Mouse (Mus musculus) kidney, adult 11 months (tissue): ENCODE results near the gene Slc25a21.

Experiments used
- DNase-seq: peaks from one replicate; pipeline ENCODE4 v3.0.0; 2022

Slc25a21 gene

DNA sequence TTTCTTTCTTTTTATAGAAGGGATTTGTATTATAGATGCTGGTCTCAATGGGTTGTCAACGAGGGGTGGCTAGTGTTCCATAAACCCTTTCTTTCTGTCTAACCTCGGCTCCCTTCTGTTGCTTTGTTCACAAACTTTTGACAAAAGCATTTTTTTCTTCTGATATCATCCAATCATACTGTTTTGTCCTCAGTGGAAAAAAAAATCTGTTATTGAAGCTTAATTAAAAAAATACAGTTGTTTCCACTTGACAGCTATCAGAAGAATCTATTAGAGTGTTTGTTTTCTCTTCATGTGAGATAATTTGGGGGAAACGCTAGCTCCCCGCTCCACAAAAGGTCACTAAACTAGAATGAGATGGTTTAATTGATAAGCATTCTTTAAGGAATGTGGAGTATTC is 469.6 kb downstream of the Slc25a21 start:
- DNase-seq = no peak

DNA sequence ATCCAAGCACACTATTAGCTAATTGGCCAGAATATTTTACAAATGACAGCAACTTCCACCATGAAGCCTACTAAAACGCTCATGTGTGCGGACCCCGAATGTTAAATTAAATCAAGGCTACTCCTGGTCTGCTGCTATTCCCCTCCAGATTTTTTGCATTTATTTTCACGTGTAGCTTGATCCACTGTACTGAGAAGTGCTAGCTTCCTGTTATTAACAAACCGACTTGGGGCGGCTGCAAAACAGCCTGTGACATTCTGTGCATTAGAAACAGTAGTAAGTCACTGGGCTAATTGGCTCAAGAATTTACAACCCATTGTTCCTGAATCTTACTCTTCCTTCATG is 478.6 kb downstream of the Slc25a21 start:
- DNase-seq = no peak

DNA sequence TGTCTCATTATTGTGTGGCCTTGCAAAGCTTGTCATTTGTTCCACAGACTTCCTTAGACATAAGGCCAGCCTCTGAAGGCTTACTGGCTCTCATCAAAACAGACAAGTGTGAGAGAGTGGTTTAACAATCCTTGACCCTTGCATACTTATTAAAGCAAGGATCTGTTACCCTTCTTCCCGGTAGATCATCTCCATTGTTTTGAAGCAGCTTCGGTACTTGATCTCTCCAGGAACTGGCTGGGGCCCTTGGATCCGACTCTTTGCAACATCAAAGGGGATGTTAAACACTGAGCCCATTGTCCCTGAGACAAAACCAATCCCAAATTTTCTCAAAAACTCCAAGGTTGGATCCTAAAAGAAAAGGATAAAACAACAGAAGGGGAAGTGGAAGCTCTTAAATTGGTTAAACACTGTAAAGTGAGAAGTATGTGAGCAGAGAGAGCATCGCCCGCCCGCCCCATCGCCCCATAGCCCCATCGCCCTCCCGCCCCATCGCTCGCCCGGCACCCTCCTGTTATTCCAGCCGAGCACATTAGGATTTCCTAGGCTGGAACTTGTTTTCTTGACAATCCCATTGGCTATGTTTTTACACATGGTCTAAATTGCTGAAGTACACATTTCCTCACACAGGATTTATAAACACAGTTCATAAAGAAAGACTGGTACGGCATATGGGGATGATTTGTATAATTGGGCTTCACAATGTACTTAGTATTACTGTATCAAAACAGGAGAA is 479.1 kb downstream of the Slc25a21 start:
- DNase-seq = no peak

DNA sequence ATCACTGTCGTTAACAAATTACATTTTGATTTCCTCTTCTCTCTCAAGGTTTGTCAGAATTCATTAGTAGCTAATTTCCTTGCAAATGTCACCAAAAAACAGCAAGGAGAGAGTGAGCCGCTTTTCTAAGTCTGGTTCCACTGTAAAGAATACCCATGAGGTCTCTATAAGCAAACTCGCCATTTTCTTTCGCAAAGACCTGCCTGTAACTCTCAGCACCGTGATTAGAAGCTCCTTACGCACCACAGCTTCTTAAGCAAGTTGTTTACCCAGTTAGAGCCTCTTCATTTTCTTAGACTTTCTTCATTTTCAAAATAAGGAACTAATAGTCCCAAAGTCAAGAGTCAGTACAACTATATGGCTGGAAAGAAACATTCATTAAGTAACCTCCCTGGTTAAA is 496.3 kb downstream of the Slc25a21 start:
- no peak for DNase-seq

DNA sequence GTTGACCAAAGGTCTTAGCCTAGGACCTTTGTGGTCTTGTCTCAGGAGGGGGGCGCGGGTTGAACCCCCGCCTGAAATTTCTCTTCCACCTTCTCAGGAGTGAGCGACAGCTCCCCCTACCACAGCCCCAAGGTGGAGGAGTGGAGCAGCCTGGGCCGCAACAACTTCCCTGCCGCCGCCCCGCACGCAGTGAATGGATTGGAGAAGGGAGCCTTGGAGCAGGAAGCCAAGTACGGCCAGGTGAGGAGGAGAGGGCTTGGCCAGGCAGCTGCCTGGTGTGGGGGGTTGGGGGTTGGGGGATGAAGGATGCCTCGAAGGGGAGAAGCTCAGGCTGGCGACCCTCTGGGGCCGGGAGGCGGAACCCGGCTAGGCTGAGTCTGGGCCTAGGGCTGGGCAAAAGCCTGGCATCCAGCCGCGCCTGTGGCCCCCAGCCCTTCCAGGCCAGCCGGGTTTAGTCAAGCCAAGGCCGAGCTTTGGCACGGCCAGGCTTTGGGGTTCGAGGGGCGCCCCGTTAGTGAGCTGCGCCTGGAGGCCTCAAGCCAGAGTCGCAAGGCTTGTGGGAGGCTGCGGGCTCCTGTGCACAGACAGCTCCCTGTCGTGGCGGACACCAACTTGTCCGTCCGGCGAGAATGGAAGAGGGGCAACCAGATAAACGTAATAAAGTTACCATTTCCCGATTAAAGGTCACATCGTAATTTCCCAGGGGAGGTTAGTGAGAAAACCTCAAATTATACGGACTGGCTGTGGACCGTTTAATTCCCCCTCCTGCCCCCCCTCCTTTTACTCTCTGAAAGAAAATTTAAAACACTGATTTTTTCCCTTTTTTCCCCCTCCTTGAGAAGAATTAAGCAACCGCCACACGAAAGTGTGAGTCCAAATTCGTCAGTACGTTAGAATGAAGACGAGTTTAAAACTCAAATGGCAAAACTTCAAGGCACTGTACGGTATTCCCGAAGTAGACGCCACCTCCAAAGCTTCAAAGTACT is 497.1 kb downstream of the Slc25a21 start:
- DNase-seq = no peak

DNA sequence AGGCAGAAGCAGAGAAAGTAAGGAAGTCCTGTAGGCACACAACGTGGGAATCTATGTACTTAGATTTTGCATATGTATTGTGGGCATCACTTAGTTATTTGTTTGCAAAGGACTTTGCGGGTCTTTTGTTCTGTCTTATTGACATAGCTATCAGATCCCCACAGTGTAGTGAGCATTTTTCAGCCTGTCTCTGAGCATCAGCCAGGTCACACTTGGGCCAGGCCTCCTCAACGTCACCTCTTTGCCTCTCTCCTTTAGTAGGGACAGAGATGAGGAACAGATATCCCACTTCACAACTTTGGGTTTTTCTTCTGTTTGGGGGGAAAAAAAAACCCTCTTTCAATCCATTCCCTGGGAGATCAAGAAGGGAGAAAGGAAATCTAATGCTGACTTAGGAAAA is 497.9 kb downstream of the Slc25a21 start:
- DNase-seq = no peak

DNA sequence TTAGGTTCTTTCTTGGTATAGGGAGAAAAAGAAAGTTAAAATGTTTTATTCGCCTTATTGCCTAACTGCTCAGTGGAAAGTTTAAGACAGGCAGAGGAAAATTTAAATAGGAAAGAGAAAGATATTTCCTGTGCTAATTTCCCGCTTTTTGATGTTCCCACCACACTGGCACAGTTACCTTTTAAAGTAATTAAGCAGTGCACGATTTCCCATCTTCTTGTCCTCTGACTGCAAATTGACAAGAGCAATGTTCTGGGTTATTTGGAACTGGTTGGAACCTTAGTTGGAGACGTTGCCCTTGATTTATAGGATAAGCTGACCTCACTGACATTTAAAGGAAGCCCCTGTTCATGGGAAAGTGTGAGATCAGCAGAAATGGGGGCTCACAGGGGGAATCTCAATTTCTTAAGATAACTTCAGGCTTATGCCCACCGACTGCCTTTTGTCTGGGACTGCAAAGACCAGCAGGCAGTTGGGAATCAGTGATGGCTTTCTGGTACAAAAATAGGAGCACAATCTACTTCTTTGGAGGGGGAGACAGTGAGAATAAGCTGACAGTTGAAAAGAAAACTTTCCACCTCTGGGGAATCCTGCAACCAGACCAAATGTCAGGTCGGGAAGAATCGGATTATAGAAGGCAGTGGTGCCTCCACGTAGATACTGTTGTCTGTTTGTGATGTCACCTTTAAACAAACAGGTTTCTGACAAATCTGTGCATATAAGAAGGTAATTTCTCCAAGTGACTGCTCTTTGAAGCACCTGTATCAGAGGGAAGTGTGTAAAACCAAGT is 498.9 kb downstream of the Slc25a21 start:
- no peak for DNase-seq

DNA sequence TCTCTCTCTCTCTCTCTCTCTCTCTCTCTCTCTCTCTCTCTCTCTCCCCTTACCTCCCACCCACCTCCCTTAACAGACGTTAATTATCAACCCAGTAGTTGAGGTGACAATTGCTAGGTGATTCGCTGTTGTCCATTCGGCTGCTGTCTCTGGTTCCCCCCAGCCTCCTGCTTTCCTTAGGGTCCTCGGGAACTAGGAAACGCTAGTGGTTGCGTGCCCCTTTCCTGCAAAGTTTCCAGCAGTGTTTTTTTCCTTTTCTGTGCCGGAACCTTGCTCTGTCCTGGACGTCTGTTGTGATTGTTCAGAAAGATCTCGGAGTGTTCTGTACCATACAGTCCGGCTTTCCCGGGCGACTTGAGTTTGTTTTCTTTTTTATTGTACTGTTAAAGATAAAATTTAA is 499.5 kb downstream of the Slc25a21 start:
- no peak for DNase-seq

DNA sequence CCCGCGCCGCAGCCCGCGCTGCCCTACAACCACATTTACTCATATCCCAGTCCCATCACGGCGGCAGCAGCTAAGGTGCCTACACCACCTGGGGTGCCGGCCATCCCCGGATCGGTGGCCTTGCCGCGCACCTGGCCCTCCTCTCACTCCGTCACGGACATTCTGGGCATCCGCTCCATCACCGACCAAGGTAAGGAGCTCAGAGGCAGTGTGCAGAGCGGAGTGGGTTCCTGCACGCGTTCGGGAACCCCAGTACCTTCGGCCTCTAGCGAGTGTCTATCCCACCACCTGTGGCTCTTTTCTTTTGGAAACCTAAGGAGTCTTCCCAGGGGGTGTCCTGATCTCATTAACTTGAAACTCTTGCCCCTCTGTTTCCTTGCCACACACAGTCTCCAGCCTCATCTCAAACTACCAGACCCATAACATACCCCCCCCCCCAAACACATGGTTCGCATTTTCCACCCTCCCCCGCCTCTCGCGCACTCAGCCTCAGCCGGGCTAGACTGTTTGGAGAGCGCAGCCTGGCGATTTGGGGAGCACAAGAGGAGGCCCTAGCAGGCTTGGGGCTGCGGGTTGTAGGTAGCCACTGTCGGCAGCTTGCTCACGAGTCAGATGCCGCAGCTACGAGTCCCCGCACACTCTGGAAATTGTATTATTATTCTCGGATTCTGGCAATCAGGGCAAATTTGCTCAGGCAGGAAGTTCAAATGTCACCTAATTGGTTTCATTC is 500.1 kb downstream of the Slc25a21 start:
- no peak for DNase-seq

DNA sequence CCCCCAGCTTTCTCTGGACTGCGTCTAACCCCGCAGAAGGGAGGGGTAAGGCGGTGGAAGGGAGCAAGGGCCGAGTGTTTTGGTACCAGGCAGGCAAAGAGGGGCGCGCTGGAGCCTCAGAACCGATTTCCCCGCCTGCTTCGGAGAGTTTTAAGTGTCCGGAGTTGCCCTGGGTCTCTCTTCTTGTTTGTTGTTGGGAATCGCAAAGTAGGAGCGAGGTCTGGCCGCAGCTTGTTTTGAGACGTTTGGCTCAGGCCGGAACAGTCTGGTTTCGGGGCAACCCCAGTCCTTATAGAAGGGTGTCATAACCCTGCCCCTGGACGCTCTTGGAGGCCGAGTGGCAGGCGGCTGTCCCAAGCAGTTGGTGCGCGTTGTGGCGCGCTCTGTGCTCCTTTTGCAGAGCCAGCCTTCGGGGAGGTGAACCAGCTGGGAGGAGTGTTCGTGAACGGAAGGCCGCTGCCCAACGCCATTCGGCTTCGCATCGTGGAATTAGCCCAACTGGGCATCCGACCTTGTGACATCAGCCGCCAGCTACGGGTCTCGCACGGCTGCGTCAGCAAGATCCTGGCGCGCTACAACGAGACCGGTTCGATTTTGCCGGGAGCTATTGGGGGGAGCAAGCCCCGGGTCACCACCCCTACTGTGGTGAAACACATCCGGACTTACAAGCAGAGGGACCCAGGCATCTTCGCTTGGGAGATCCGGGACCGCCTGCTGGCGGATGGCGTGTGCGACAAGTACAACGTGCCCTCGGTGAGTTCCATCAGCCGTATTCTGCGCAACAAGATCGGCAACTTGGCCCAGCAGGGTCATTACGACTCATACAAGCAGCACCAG is 500.9 kb downstream of the Slc25a21 start:
- no peak for DNase-seq

DNA sequence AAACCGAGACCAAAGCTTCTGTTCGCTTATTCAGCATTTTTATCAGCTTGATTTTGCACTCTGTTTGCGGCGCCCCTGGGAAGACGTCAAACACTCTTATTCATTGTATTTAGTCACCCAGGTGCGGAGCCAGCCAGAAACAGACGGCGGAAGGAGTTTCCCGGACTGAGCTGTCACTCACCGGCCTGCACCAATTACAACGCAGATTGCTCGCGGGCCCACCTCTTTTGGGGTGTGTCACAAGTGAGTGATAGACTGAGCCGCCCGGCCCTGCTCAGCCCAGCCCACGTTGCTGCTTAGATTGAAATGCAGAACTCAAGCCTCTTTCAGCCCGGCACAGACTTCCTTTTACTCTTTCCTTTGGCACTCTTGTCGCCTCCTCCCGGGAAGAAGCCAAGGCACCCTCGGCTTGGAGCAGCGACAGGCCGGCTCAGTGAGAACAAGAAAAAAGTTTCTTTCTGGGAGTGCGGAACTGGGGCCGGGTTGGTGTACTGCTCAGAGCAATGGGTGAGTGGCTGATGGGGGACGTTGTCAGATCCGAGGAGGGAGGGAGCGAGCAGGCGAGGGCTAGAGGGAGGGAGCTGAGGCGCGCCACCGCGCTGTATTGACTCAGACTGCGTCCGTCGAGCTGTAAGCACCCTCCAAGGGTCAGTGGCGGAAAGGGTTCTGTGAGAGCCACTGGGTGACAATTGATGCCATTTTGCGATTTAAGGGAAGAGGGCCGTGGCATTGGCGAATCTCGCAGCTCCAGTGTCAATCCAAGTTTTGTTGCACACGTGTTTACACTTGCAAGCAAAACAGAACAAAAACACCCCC is 501.7 kb downstream of the Slc25a21 start:
- peak; percentile 61 for DNase-seq

DNA sequence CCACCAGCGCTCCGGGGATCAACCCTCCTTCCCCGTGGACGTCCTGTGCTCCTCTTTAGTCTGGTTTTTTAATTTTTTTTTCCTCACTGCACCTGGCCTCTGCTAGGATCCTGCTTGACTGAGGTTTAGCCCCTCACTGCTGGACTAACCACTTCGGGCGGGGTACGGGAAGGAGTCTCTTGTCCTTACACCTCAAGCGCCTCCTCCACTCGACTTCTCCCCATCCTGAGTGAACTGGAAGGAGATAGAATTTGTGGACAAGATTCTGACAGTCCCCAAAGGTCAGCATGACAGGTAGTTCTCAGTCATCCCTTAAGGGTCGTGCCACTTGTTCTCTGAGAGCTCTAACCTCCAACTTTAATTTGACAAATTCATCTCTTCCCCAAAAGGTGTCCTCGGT is 502.3 kb downstream of the Slc25a21 start:
- DNase-seq = no peak

DNA sequence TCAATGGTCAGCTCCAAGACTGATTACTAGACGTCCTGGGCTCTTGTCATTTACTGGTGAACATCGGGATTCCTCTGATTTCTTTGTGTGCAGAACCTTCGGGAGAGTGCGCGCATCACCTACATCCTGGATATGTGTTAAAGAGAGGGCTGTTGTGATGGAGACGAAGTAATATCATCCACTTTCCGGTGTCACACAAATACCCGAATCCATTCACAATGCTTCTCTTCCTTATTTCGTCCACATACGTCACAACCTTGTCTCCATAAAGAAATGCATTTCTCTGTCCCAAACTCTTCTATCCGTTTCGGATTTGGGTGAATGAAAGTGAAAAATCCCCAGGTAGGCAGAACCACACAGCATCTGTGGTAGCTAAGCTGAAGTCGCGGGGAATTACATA is 502.9 kb downstream of the Slc25a21 start:
- no peak for DNase-seq

DNA sequence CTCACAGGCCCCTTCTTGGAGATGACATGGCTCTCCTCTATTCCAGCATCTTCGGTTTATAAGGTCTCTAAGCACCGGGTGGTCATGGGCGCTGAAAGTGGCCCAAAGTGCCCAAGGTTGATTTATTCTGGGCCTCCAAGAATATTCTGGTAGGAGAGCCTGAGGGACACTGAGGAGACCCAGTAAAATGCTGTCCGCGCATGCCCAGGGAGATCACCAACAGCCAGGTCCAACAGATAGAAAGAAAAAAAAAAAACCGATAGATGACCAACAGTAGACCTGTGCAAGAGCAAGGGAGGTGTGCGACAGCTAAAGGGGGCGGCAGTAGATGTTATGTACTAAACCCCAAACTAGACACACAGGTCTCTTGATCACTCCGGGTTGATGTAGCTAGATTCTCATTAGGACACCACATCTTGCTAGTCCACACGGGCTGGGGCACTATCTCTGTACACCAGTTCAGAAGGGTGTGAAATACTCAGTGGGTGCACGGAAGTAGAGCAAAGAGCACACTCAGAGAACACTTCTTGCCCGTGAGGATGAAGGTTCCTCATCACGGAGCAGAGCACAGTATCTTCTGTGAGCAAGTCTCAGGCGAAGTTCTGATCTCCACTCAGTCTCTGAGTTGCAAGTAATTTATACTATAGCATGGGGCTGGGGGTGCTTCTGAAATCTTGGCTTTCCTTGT is 503.7 kb downstream of the Slc25a21 start:
- no peak for DNase-seq

DNA sequence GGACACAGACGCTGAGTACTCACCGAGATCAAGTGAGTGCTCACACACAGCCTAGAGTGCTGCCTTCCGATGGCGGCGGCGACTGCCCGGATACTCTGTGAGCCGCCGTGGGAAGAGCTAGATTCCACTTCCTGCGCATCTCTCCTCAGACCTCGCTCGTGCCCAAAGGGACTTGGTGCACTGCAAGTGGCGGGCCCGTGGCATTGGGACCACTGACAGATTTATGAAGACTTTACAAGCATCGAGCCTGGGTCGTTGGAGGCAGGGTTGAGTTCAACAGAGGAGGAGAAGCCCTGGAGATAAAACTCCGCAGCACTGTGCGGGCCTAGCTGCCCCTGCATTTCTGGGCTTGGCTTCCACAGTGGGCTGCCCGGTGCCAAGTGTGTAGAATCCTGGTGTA is 504.7 kb downstream of the Slc25a21 start:
- no peak for DNase-seq

DNA sequence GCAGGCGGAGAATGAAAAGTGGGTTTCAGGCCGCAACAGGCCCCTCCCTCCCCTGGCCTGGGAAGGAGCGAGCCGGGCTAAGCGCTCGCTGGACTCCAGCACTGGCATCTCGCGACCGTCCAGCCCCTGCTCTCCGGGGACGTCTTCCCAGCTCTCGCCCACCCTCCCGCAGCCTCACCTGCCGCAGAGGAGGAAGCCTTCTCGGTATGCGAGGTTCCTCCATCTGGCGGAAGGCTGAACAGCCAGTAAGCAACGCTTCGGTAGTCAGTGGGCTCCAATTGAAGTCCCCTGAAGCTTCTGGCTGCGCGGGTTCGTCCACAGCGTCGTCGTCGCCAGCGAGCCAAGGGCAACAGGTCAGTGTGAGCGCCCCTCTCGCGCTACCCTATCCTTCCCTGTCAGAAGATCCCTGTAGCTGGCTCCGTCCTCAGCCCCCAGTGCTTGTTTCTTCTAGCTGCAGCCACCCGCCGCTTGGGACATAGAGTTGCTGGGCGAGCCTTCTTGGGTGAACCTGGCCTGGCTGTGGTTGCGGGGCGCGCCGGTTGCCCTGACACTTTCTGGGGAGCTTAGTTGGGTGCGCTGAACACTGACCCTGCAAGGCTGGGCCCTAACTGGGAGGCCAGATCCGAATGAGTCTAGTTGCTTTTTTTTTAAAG is 505.7 kb downstream of the Slc25a21 start, which contains the start of gene Pax9:
TSS of gene Pax9 (plus strand) at position 341 of the 653 bp plus-strand sequence.
- DNase-seq = no peak

DNA sequence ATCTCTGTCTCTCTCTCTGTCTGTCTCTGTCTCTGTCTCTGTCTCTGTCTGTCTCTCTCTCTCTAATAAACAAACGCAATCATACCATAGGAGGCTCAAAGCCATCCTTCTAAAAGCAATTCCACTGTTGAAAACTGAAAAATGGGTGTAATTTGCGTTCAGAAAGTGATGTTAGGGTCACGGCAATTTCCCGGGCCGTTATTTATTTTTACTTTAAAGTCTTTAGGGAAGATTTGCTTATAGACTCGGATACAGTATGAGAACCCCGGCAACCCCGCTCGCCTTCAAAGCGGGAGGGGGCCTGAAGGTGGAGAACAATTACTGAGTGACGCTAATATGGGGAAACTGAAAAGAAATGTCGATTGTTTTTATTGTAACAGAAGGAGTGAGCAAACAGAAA is 506.3 kb downstream of the Slc25a21 start:
- no peak for DNase-seq

DNA sequence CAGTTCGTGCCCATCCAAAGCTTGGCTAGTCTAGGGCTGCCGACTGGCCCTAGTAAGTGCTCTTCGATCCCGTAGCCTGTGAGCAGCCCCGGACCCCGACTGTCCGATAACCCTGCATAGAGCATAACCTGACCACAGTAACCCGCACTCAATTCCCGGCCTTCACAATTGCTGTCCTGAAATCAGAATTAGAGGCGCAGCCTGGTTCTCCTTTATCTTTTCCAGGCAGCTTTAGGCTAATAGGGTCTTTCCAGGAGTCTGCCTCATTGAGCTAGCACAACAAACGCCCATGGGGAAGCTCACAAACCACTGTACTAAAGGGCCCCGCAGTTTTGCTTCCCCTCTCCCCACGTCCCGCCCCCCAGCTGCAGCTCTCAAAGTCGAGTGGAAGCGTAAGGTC is 506.9 kb downstream of the Slc25a21 start:
- no peak for DNase-seq

DNA sequence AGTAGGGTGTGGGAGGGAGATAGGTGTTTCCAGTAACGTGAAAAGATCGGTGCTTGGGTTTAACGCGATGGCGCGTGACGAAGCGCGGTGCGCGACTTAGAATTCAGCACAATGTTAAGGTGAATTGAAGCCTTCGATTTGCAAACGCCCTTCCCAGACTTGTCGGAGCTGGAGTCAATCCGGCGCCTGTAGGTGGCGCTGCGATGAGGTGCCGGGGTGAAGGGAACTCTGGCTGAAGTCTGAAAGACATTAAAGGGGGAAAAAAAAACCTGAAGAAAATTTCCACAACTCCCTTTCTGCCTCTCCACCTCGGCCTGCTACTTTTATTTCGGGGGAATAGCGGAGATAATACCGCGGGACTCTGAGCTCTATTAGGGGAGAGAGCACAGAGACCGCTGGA is 507.5 kb downstream of the Slc25a21 start:
- no peak for DNase-seq

DNA sequence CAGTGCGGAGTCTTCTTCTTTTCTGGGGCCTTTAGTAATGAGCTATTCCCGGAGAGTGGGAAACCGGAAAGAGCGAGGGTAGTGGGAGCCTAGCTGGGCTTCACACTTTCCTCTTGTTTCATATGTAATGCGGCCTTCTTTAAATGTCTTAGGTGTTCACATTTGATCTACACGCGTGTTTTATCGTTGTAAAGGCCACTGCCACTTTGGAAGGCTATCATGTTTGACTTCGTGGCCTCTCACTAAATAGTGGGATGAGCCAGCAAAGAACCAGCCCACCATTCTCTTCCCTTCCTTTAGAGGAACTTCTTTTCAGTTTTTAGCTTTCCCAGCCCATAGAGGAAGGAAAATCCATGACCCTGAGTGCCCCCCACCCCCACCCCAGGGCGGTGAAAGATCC is 507.9 kb downstream of the Slc25a21 start:
- no peak for DNase-seq
